11 mouse cellular contexts compared by ENCODE assay signal in the genomic region with DNA sequence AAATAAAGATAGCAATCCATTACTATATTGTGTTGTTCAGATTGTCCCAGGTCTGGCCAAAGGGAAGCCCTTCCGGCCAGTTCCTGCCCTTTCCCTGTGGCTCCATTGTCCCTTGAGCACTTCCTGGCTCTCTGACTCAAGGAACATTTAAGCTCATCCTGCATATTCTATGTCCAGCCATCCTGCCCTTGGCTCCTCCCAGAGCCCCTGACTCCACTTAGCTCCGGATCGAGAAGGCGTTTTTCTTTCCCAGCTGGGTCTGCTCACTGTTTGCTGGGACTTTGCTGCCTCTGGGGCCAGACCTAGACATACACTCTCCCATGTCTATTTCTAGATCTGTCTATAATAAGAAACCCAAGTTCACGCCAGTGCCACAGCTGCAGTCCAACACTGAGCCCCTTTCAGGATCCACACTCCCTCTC. TPM values are rescaled to one million over a fixed set of nuclear protein-coding genes. Genes with fewer than 3 reads are reported as not detected.
DNase-seq lines count a peak whose midpoint lies in the region; ATAC-seq lines count a peak whose summit lies in the region.
"Had no signal": no experiment of that assay in that cellular context is flagged by ENCODE, and none has a peak within 500 bp of the region (broad histone marks: within the 10 kb centered on the region; RNA-seq: fewer than 3 reads in every experiment).

No protein-coding gene starts in this region.

- WGBS in liver, embryonic 13.5 days (ENCODE audit: insufficient replicate concordance) = 46% methylated on average over 5 of the region's 5 CpGs
- 17% methylated on average over 5 of the region's 5 CpGs for WGBS in heart, embryonic 11.5 days (ENCODE audit: insufficient replicate concordance)
- whole genome bisulfite sequencing in hindbrain, embryonic 16.5 days = 52% methylated on average over 5 of the region's 5 CpGs

- peak overlapping the region; percentile 55; the same call in 1 of the 2 replicates for H3K27ac ChIP-seq in liver, embryonic 13.5 days
- peak overlapping the region; percentile 66 for H3K27ac ChIP-seq in heart, embryonic 11.5 days (ENCODE audit: low read depth, low read length)
- 0 out of 2 replicates have a peak overlapping the region, but pooled peaks have one; percentile 10 for H3K27ac ChIP-seq in hindbrain, embryonic 16.5 days (ENCODE audit: low read depth, low read length)

- peaks cover 10% of the 10 kb centered on the region; the same call in 1 of the 2 replicates for H3K4me1 ChIP-seq in liver, embryonic 13.5 days (replicated peaks)
- H3K4me1 ChIP-seq in heart, embryonic 11.5 days (ENCODE audit: control insufficient read depth, insufficient read depth, low read length) = peaks cover 10% of the 10 kb centered on the region
- no peaks in the 10 kb centered on the region for H3K4me1 ChIP-seq in hindbrain, embryonic 16.5 days (ENCODE audit: control insufficient read depth, insufficient read depth, low read depth, low read length)

- H3K36me3 ChIP-seq in liver, embryonic 13.5 days = no peaks in the 10 kb centered on the region
- no peaks in the 10 kb centered on the region for H3K36me3 ChIP-seq in heart, embryonic 11.5 days (ENCODE audit: control insufficient read depth, insufficient read depth, low read length)
- H3K36me3 ChIP-seq in hindbrain, embryonic 16.5 days (ENCODE audit: control insufficient read depth, insufficient read depth, low read length) = no peaks in the 10 kb centered on the region

- H3K4me2 ChIP-seq in liver, embryonic 13.5 days = no peak overlapping the region
- H3K4me2 ChIP-seq in heart, embryonic 11.5 days = peak overlapping the region; percentile 1; the same call in 1 of the 2 replicates
- no peak overlapping the region for H3K4me2 ChIP-seq in hindbrain, embryonic 16.5 days (ENCODE audit: low read length)

- ATAC-seq in liver, embryonic 13.5 days (ENCODE audit: low read depth) = 0 out of 2 replicates have a peak, but pooled peaks have one; percentile 12
- peak; percentile 49; the same call in 1 of the 2 replicates for ATAC-seq in heart, embryonic 11.5 days (replicated peaks; ENCODE audit: insufficient number of reproducible peaks, low FRiP score, low TSS enrichment)
- ATAC-seq in hindbrain, embryonic 16.5 days = no peak
- ATAC-seq in megakaryocyte, adult 5-6 weeks (ENCODE audit: poor library complexity, severe bottlenecking) = no peak

- no peaks in the 10 kb centered on the region for H3K9me3 ChIP-seq in liver, embryonic 13.5 days (replicated peaks)
- H3K9me3 ChIP-seq in heart, embryonic 11.5 days (replicated peaks; ENCODE audit: control insufficient read depth, low read length) = no peaks in the 10 kb centered on the region
- no peaks in the 10 kb centered on the region for H3K9me3 ChIP-seq in hindbrain, embryonic 16.5 days (ENCODE audit: control insufficient read depth, low read length)
- H3K9me3 ChIP-seq: megakaryocyte, embryonic 14.5 days had no signal

- H3K27me3 ChIP-seq in liver, embryonic 13.5 days = 0 out of 2 replicates have a peak, but pooled peaks cover 3% of the 10 kb centered on the region
- no peaks in the 10 kb centered on the region for H3K27me3 ChIP-seq in heart, embryonic 11.5 days (ENCODE audit: control insufficient read depth, insufficient read depth, low read length)
- no peaks in the 10 kb centered on the region for H3K27me3 ChIP-seq in hindbrain, embryonic 16.5 days (replicated peaks; ENCODE audit: control insufficient read depth, insufficient read depth, low read length)

- H3K4me3 ChIP-seq in liver, embryonic 13.5 days (replicated peaks) = no peak overlapping the region
- H3K4me3 ChIP-seq in heart, embryonic 11.5 days (ENCODE audit: low read depth, low read length) = no peak overlapping the region
- H3K4me3 ChIP-seq in hindbrain, embryonic 16.5 days (ENCODE audit: low read length) = no peak overlapping the region
- H3K4me3 ChIP-seq: megakaryocyte, embryonic 14.5 days had no signal

- DNase-seq in liver, embryonic 13.5 days = no peak
- DNase-seq in liver = no peak
- DNase-seq in lung, postnatal 36 days = peak; percentile 73
- DNase-seq in right cerebral cortex, postnatal 14 days = no peak
- DNase-seq in retina, embryonic 14.5 days (ENCODE audit: low spot score) = no peak
- DNase-seq: adrenal gland, adult 8-10 months; cerebellum, postnatal 14 days had no signal

- H3K9ac ChIP-seq in liver, embryonic 13.5 days = no peak overlapping the region
- no peak overlapping the region for H3K9ac ChIP-seq in heart, embryonic 11.5 days (ENCODE audit: low read depth, low read length)
- H3K9ac ChIP-seq in hindbrain, embryonic 16.5 days (ENCODE audit: low read depth, low read length) = no peak overlapping the region

RNA-seq across cellular contexts. Expression of gene Bahcc1, which starts 26.1 kb away (rescaled TPM):
- polyA plus RNA-seq in liver, embryonic 13.5 days (2015; fragmentation: Nextera tagmentation; extraction: Ambion mirVana) = 1.3 and 1.4 TPM in 2 replicates
- 7.0 and 9.1 TPM in 2 replicates for polyA plus RNA-seq in heart, embryonic 11.5 days (2014; fragmentation: Nextera tagmentation; extraction: Ambion mirVana)
- polyA plus RNA-seq in hindbrain, embryonic 16.5 days (2015; fragmentation: Nextera tagmentation; extraction: Ambion mirVana) = 7.8 and 9.7 TPM in 2 replicates
- total RNA-seq in megakaryocyte, adult 5-6 weeks (2015) = 3.1 and 4.4 TPM in 2 replicates
- 1.3 and 1.7 TPM in 2 replicates for total RNA-seq in megakaryocyte, adult 5-6 weeks (2017)

RNA-seq across cellular contexts. Expression of gene Slc38a10, which starts 55.5 kb away (rescaled TPM):
- polyA plus RNA-seq in liver, embryonic 13.5 days (2015; fragmentation: Nextera tagmentation; extraction: Ambion mirVana) = 35.5 and 38.3 TPM in 2 replicates
- polyA plus RNA-seq in heart, embryonic 11.5 days (2014; fragmentation: Nextera tagmentation; extraction: Ambion mirVana) = 57.5 and 72.0 TPM in 2 replicates
- 114 and 122 TPM in 2 replicates for polyA plus RNA-seq in hindbrain, embryonic 16.5 days (2015; fragmentation: Nextera tagmentation; extraction: Ambion mirVana)
- total RNA-seq in megakaryocyte, adult 5-6 weeks (2015) = 23.4 and 27.7 TPM in 2 replicates
- 31.9 and 32.6 TPM in 2 replicates for total RNA-seq in megakaryocyte, adult 5-6 weeks (2017)

Comparison
In these comparisons a context has a peak if more than half of its experiments do, and no peak if none do; other contexts are left out.
1. ATAC-seq: peak in liver, embryonic 13.5 days (single experiment) and heart, embryonic 11.5 days (single experiment); none in hindbrain, embryonic 16.5 days (single experiment) and megakaryocyte, adult 5-6 weeks (single experiment).
2. H3K27ac ChIP-seq: peak in every context shown above with its lines; median percentile 66 in heart, embryonic 11.5 days; 55 in liver, embryonic 13.5 days; 10 in hindbrain, embryonic 16.5 days.